Mouse (Mus musculus) layer of hippocampus, postnatal 36 days (tissue): ENCODE results near the gene Lyrm1. TPM values are rescaled to one million over a fixed set of nuclear protein-coding genes. Genes with fewer than 3 reads are reported as not detected.

Experiments
- DNase-seq, 2 experiments: peaks; one replicate each; pipeline ENCODE4 v3.0.0; 2022
- total RNA-seq, 2 experiments: library from RNA; stranded (reverse); gene quantifications; 2 replicates each; pipeline ENCODE4 v1.2.3; 2021

The Lyrm1 gene
- 10 to 100 TPM; 11.5 to 12.6 TPM for total RNA-seq

DNA sequence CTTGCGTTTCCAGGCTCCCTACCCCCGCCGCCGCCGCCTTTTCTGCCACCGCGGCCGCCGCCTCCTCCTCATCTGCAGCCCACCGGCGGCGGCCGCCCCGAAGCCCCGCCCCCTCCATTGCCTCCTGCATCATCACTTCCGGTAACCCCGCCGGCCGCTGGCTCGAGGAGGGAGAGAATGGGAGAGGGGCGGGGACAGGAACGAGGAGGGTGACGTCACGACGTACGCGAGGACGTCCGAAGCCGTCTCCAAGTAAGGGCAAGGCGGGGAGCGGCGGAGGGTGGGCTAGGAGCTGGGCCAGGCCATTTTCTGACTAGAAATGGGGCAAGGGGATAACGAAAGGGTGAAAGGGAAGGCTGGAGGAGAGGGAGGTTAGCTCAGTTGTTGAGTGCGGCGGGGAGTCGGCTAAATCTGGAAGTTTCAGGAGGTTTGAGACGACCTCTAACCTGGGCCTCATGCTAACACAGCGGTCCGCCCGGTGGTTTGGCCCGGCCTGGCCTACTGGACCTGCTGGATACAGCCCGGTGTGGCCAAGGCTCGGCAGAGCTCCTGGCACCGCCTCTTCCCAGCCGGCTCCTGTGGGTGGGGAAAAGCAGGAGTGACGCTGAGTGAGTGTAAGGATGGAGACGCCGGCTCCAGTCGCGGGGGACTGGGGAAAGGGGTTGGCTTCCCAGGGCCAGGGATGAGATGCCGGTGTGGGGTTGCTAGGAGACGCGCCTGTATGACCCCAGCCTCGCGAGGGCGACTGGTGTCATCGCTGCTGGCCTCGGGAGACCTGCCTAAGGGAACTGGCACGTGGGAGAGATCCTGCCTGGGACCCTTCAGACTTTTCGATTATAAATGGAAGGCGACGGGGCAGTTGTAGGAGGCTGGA lies at the start of gene Lyrm1, which contains the start of gene Dcun1d3:
Gene Lyrm1 (plus strand): TSS at position 223 of the 874 bp plus-strand sequence.
Gene Dcun1d3 (minus strand): TSS at position 660 of the 874 bp plus-strand sequence.
- peak; percentile 97 for DNase-seq

GRCm38 (mm10) chr7:119847396-119847795 lies 48.3 kb upstream of the Lyrm1 start:
- DNase-seq: no peak

GRCm38 (mm10) chr7:119849096-119849495 lies 46.6 kb upstream of the Lyrm1 start:
- peak; percentile 37 to 66 for DNase-seq

DNA sequence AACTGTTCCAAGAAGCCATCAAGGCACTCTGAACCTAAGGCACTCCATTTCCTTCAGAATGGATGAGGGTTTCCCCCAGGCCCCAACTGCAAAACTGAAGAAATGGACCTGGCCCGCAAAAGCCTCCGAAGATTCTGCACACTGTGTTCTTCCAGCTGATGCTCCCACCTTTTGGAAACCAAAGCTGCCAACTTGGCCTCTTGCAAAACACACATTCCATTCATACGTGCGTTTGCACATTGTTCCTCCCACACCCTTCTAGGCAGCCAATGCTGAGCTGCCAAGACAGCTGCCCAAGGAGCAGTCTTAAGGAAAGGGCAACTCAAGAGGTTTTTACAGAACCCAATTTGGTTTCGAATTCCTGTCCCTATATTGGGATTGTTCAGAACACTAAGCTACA lies 44.9 kb upstream of the Lyrm1 start:
- DNase-seq: no peak

- no peak for DNase-seq
Measured at GRCm38 (mm10) chr7:119852494-119852893, 43.2 kb upstream of the Lyrm1 start.

GRCm38 (mm10) chr7:119853186-119853585 lies 42.5 kb upstream of the Lyrm1 start:
- DNase-seq: no peak

- DNase-seq: no peak
Measured at GRCm38 (mm10) chr7:119854362-119854761, 41.3 kb upstream of the Lyrm1 start.

DNA sequence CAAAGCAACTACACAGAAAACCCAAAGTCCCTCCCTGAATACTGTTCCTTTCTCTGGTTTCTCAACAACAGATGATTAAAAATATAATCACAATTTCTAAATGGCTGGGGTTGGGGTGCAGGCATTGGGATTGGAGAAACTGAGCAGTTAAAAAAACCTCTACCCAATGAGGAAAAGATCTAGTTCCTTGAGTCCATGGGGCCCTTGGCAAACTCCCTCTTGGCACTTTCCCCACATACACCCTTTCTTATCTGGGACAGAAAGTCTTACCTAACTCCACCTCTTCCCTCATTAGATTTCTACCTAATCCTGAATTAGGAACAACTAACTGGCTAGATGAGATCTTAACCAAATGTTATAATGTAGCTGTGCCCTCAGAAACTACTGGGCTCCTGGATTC lies 40.6 kb upstream of the Lyrm1 start:
- no peak for DNase-seq

GRCm38 (mm10) chr7:119859476-119859875 lies 36.2 kb upstream of the Lyrm1 start:
- DNase-seq: no peak

GRCm38 (mm10) chr7:119860116-119860515 lies 35.5 kb upstream of the Lyrm1 start:
- DNase-seq: no peak

DNA sequence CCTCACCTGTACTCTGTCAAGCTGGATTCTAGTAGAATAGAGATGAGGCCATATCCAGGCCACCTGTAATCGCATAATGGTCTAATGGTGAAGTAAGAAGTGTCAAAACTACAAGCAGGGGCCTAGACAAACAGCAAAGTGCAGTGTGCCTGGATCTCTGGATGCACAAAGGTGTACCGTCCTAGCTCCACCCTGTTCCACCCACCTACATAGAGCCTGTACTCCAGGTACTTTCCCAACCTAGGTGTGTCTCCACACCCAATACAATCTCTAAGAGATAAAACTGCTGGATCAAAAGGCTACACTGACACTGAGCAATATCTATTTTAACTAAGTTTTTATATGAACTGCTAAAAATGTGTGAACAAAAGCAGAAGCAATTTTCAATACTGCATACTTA lies 35.1 kb upstream of the Lyrm1 start:
- no peak for DNase-seq

GRCm38 (mm10) chr7:119860971-119861334 lies 34.7 kb upstream of the Lyrm1 start:
- DNase-seq: no peak

- DNase-seq: peak; percentile 10 to 32
Measured at GRCm38 (mm10) chr7:119861335-119862091, 34.1 kb upstream of the Lyrm1 start.

- no peak for DNase-seq
Measured at GRCm38 (mm10) chr7:119862167-119862566, 33.5 kb upstream of the Lyrm1 start.

DNA sequence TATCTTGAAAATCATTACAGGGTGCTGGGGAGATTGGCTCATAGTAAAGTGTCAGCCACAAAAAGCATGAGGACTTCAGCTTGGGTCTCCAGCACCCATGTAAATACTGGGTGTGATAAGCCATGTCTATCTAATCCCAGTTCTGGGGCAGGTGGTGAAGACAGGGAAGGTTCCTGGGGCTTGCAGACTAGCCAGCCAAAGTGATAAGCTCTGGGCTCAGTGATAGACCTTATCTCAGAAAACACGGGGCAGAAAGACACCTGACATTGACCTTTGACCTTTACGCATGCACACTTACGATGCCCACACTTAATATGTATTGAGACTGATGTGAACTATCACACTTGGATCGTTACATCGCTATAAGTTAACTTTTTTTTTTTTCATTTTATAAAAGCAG lies 31.2 kb upstream of the Lyrm1 start:
- DNase-seq: no peak

DNA sequence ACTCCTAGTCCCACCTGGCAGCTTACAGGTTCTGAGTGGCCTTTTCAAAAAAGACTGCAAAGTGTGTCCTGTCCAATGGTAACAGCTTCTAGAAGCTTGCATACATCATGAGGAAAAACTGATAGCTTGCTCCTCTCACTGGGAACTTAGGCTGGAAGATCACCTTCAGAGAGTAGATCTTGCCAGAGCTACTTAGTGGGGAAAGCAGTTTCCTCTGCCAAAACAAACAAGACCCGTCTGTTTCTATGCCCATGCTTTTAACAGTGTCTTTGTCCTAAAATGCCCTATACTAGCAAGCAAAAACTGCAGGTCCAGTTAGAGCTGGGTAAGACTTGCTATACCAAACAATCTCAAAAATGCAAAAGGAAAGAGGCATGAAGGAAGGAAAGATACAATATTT lies 29.5 kb upstream of the Lyrm1 start:
- no peak for DNase-seq

DNA sequence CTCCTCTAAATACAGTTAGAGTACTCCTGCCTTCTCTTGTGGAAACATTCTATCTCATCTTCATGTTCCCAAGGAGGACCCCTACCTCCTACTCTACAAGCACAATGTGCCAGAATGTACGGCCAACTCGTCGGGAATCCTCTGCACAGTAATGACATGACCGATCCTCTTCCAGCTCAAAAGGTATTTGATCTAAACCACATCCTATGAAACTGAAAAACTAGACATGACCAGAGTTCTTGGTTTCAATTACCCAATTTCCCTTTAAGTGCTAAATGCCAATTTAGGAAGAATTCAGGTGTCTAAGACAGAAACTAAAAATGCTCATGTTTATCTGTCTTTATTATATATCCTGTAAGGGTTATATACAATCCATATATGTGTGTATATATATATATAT lies 23.5 kb upstream of the Lyrm1 start:
- no peak for DNase-seq

- no peak for DNase-seq
Measured at GRCm38 (mm10) chr7:119873050-119873449, 22.6 kb upstream of the Lyrm1 start.

- DNase-seq: peak; percentile 15 to 32
Measured at GRCm38 (mm10) chr7:119875776-119876440, 19.8 kb upstream of the Lyrm1 start.

DNA sequence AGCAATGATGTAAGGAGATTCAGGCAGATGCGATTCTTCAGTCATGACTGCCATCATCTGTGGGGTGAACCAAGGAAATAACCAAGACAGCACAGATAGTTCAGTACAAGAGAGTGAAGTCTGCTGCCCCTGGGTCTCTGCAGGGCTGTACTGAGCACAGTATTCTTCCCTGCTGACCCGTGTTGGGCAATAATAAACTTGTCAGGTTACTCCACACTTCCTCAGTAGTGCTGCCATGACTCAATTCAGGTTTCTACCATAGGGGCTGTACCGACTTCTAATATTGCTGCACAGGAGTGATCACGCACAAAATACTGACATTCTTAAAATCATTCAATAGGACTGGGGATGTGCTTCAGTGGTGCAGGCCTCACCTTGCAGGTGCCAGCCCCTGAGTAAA lies 16.5 kb upstream of the Lyrm1 start:
- no peak for DNase-seq

DNA sequence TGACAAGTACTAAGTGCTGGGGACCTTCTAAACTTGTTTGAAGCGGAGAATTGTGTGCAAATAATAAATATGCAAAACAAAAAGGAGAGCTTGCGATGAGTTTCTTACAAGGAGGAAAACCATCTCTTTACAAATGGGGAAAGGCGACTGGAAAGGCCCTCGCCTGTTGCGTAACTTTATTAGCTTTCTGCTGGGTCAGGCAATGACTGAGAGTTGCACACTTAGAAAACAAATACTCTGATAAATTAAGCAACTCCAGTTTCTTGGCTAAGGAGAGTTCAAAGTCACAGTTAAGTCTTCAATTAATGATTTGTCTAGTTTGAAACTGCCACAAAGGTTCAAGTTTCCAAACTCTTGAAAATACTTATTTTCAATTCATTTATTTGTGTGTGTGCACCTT lies 15.3 kb upstream of the Lyrm1 start:
- DNase-seq: no peak

DNA sequence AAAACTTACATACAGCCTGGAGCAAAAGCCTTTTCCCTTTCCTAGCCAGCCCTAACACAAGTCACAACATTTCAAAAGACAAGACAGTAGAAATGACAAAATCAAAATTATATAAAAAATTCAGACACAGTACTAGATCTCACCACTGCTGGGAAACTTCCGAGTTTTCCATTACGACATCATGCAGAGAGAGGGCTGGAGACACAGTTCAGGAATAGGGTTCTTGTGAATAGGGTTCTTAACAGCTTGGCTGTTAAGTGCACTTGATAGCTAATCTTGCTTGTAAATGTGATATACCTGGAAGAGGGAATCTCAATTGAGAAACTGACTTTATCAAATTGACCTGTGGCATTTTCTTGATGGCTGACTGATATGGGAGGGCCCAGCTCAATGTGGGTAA lies 14.4 kb upstream of the Lyrm1 start:
- DNase-seq: no peak

GRCm38 (mm10) chr7:119887887-119888286 lies 7.8 kb upstream of the Lyrm1 start:
- DNase-seq: no peak
